Mouse (Mus musculus) midbrain, embryonic 15.5 days (tissue): Measurements from ENCODE around the gene Zcchc24. TPM values are rescaled to one million over a fixed set of nuclear protein-coding genes. Genes with fewer than 3 reads are reported as not detected.

ENCODE experiments used
- ATAC-seq: fragments of 200-750 bp; cut with Nextera tagmentation; replicated peaks from 2 replicates; pipeline ENCODE4 v1.8.0; 2017; ENCODE audit warnings: moderate TSS enrichment
- H3K27ac ChIP-seq: fragments of 300-500 bp; sonication (generic); 2 replicates; pipeline ENCODE4 v1.5.1; 2015; ENCODE audit warnings: mild to moderate bottlenecking, inconsistent platforms
- H3K27me3 ChIP-seq: fragments of 300-500 bp; sonication (generic); replicated peaks from 2 replicates; pipeline ENCODE4 v1.6.1; 2015; ENCODE audit warnings: inconsistent platforms
- H3K36me3 ChIP-seq: fragments of 300-500 bp; sonication (generic); replicated peaks from 2 replicates; pipeline ENCODE4 v1.6.1; 2015; ENCODE audit warnings: inconsistent platforms
- H3K4me1 ChIP-seq: fragments of 300-500 bp; sonication (generic); 2 replicates; pipeline ENCODE4 v1.6.1; 2015; ENCODE audit warnings: inconsistent platforms
- H3K4me2 ChIP-seq: fragments of 300-500 bp; sonication (generic); 2 replicates; pipeline ENCODE4 v1.6.1; 2015; ENCODE audit warnings: inconsistent platforms, mild to moderate bottlenecking, moderate library complexity
- H3K4me3 ChIP-seq: fragments of 300-500 bp; sonication (generic); 2 replicates; pipeline ENCODE4 v1.5.1; 2015; ENCODE audit warnings: mild to moderate bottlenecking, inconsistent platforms
- H3K9ac ChIP-seq: fragments of 300-500 bp; sonication (generic); 2 replicates; pipeline ENCODE4 v1.6.1; 2015; ENCODE audit warnings: mild to moderate bottlenecking, inconsistent platforms
- H3K9me3 ChIP-seq: fragments of 300-500 bp; sonication (generic); 2 replicates; pipeline ENCODE4 v1.6.1; 2016; ENCODE audit warnings: inconsistent platforms
- WGBS: fragments of 180-500 bp; shearing (Covaris S2); methylation state at CpG from one replicate; pipeline ENCODE4 v1.1.7; 2015; ENCODE audit warnings: mixed read lengths; 5-methylcytosine and 5-hydroxymethylcytosine counted together
- polyA plus RNA-seq: library from polyadenylated mRNA; unstranded; fragments of >200 nt; fragmentation: Nextera tagmentation; extraction: Ambion mirVana; gene quantifications from 2 replicates; pipeline ENCODE4 v1.2.1, GENCODE M21; 2015

Gene Zcchc24
- polyA plus RNA-seq, 1 experiment from 2014 or later: 12.3 TPM

DNA sequence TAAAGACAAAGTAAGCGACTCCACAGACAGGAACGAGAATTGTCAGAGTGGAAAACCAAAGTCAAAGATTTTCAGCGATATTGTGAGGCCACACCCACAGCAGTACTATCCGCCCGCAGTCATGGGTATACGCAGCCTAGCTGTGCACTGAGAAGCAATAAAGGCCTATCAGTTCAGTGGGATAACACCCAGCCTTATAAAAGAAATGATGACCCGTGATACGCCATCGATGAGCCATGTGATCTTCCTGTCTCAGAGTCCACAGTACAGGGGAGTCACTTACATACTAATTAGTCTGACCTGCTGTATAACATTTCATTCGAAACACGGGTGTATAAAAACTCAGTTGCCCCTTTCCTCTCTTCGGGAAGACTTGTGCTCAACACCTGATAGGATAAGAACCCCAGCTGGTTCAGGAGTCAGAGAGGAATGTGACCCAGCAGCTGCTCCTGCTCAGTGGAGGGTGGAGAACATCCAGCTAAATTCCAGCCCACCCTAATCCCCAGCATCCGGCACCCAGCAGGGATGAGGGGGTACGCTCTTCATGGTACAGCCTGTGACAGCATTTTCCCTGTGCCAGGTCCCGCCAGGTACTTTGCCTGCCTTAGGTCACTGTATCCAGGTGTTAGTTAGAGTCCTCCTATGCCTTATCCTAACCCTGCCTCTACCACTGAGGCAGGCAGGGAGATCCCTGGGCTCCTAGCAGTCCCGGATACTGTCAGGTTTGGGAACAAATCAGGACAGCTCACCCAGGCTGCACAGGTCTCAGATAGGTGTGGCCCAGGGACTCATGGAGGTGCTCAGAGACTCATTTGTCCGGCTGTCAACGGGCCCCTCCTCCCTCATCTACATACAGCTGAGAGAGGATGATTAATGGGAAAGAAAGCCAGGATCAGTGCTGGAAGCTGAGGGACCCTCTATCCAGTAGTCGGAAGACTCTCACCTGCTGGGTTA is 14.0 kb downstream of the Zcchc24 start:
- 38% methylated on average over 19 of the region's 19 CpGs for WGBS
- no peak overlapping the region for H3K27ac ChIP-seq
- no peak overlapping the region for H3K9ac ChIP-seq
- no peaks in the 10 kb centered on the region for H3K36me3 ChIP-seq
- ATAC-seq: no peak
- H3K27me3 ChIP-seq: no peaks in the 10 kb centered on the region
- H3K4me2 ChIP-seq: no peak overlapping the region
- no peak overlapping the region for H3K4me3 ChIP-seq
- H3K4me1 ChIP-seq: peaks cover 12% of the 10 kb centered on the region; the same call in 1 of the 2 replicates
- no peaks in the 10 kb centered on the region for H3K9me3 ChIP-seq

DNA sequence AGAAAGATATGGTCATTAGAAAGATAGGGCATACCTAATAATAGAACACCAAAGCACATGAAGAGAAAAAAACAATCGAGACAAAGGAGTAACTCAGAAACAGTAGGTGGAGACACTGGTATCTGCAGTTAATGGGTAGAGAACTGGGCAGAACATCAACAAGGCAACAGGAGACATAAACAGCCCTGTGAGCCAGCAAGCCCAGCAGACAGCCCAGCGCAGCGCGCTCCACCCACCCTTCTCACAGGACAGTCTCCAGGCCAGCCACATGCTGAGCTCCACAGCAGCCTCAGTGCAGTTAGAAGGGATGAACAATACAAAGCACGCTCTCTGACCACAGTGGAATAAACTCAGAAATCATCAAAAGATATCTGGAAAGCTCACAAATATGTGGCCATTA is 15.8 kb downstream of the Zcchc24 start:
- no peak for ATAC-seq
- WGBS: 37% methylated on average over 5 of the region's 5 CpGs
- Histone ChIP-seq H3K36me3 (no peaks in the 10 kb centered on the region), H3K27me3 (no peaks in the 10 kb centered on the region), H3K4me1 (peaks cover 12% of the 10 kb centered on the region; the same call in 1 of the 2 replicates), H3K4me3 (no peak overlapping the region), H3K9ac (no peak overlapping the region), H3K27ac (no peak overlapping the region), H3K9me3 (no peaks in the 10 kb centered on the region), H3K4me2 (no peak overlapping the region)

DNA sequence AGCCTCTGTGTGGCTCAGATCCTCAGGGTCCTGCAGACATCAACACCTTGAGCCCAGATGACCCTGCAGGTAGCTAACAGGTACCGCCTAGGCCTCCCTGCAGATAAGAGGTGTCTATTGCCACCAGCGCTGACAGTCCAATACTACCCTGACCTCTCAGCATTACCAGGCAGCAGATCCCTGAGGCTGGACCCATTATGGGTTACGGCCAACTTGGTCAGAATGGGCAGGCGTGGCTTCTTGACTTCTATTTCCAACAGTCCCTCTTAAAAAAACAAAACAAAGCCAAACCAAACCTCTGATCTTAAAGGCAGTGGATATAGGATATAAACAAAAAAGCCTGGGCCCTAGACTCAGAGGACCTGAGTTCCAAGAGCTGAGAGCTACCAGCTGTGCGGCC is 17.8 kb downstream of the Zcchc24 start:
- Histone ChIP-seq H3K4me2 (no peak overlapping the region), H3K4me3 (no peak overlapping the region), H3K36me3 (no peaks in the 10 kb centered on the region), H3K27ac (no peak overlapping the region), H3K9me3 (no peaks in the 10 kb centered on the region), H3K27me3 (no peaks in the 10 kb centered on the region), H3K4me1 (peaks cover 6% of the 10 kb centered on the region; the same call in 1 of the 2 replicates), H3K9ac (no peak overlapping the region)
- ATAC-seq: no peak
- WGBS: 93% methylated on average over 5 of the region's 5 CpGs

DNA sequence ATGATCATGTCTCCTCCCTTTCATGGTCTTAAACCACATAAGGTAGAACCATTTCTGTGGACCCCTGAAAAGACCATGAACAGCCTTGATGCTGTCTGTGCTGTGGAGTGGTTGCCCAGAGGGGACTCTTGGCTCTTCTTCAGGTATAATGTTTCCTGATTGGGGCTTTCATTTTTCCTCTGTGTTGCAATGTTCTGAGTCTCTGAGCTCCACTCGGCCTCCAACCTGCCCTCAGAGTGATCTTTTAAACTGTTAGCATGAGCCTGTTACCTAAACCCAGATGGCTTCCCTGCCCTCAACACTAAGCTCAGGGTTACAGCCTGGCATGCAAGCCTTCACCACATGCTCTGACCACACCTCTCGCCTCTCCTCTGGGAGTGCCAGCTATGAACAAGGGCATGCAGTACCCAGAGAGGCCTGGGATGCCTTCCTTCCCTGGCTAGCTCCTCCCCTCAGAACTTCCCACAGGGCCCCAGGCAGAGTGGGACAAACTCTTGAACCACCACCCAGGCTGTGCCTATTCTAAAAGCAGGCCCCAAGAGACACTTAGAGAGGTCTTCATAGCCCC is 18.3 kb downstream of the Zcchc24 start:
- no peaks in the 10 kb centered on the region for H3K36me3 ChIP-seq
- no peak overlapping the region for H3K4me2 ChIP-seq
- H3K27ac ChIP-seq: no peak overlapping the region
- no peak overlapping the region for H3K4me3 ChIP-seq
- H3K27me3 ChIP-seq: no peaks in the 10 kb centered on the region
- no peak overlapping the region for H3K9ac ChIP-seq
- WGBS: 84% methylated on average over 2 of the region's 2 CpGs
- H3K4me1 ChIP-seq: peaks cover 2% of the 10 kb centered on the region; the same call in 1 of the 2 replicates
- no peaks in the 10 kb centered on the region for H3K9me3 ChIP-seq
- no peak for ATAC-seq

DNA sequence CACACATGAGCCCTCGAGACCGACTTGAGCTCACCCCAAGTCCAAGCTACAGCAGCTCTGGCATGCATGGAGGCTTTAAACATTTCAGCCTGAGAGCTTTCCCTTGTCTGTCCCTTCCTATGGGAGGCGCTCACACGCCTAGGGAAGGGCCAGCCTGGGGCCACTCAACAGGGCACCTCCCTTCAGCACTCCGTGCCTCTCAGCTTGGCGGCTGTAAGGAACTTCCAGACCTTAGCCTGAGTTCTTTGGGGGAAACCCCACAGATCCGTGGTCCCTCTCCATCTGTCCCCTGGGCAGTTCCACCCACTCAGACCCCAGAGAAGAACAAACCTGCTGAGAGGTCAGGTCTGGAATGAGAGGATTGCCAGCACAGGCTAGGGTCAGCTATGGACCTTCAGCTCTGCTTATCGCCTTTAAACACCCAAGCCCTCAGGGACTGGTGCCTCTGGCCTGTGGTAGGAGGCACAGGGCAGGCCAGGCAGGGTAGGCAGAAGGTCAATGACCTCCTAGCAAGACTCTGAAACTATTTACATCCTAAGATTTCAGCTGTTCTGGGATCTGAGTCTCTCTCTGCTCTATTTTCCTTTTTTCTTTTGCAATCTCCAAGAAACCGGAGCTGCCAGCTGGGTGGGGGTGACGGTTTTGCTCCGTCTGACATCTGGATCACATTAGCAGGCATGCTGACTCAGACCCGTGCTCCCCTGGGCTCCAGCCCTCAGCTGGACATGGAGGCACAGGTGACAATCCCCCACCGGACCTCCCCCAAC is 19.5 kb downstream of the Zcchc24 start:
- no peak overlapping the region for H3K4me2 ChIP-seq
- no peak for ATAC-seq
- no peaks in the 10 kb centered on the region for H3K4me1 ChIP-seq
- no peaks in the 10 kb centered on the region for H3K27me3 ChIP-seq
- no peak overlapping the region for H3K4me3 ChIP-seq
- no peaks in the 10 kb centered on the region for H3K9me3 ChIP-seq
- WGBS: 51% methylated on average over 13 of the region's 13 CpGs
- H3K27ac ChIP-seq: no peak overlapping the region
- no peaks in the 10 kb centered on the region for H3K36me3 ChIP-seq
- H3K9ac ChIP-seq: no peak overlapping the region

DNA sequence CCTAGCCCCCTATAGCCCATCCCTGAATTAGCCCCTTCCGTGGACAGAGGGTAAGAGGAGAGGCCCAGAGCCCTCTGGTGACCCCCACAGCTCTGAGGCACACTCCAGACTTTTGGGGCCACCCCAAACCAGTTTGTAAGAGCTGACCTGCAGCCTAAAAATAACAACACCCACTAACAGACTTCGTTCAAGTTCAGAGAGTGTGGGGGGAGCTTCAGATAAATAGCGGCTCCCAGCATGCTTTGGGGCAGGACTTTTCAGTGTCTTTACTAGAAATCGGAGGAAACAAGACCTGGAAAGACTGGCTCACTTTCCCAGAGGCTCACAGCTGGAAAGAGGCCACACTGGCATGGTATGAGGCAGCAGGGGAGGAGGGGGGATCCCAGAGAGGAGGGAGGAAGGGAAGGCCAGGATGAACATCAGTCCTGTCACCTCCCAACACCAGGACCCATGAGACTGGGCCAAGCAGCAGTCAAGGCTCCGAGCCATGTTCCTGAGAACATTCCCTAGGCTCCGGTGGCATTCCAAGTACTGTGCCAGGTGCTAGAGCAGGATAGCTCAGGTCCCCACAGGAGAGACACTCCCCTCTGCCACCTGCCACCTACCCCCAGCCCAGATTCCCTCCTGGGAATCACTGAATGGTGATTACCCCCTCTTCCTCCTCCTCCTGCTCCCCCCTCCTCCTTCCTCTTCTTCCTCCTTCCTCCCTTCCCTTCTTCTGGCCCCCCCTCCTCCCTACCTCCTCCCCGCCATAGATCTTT is 20.7 kb downstream of the Zcchc24 start:
- Histone ChIP-seq H3K9me3 (no peaks in the 10 kb centered on the region), H3K9ac (no peak overlapping the region), H3K4me1 (no peaks in the 10 kb centered on the region), H3K27ac (no peak overlapping the region), H3K36me3 (no peaks in the 10 kb centered on the region), H3K4me3 (no peak overlapping the region), H3K4me2 (no peak overlapping the region), H3K27me3 (no peaks in the 10 kb centered on the region)
- WGBS: 75% methylated on average over 7 of the region's 7 CpGs
- ATAC-seq: no peak

DNA sequence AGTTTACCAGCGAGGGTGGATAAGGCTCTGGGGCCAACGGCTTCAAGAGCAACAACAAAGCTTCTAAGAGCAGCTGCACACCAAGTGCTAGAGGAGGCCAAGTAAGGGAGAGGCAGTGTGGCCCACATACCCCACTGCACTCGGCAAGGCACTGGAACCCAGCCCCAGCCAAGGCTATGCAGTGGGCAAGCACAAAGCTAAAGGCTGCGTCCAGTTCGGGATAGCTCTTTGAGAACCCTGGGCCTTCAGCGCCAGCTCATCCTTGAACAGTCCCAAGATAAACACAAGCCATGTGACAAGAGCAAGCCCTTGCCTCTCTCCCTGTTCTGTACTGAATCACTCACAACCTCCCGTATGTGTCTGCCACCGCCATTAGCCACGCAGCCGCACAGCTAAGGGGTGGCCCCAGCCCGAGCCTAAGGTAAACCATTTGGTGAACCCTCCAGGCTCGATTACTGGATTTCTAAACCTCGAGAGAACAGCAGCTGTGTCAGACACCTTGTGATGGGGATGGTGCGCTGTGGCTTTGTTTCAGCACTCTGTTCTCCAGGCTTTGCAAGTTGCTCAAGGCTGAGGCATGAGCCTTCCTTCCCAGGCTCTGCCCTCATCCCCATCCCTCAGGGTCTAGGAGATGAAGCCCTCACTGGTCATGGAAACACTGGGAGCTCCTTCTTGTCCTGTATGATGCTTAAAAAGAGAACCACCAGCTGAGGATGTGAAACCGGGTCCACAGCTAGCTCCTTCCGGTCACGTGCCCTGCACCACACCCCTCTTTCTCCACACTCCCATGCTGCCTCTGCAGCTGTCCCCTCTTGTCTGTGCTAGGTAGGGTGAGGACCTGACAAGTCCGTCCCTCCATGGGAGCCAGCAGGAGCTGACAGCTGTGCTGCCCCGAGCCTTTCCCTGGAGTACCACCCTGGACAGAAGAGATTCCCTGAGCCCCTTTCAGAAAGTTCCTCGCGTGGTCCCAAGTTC is 21.6 kb downstream of the Zcchc24 start:
- no peak overlapping the region for H3K9ac ChIP-seq
- H3K4me2 ChIP-seq: no peak overlapping the region
- 83% methylated on average over 21 of the region's 21 CpGs for WGBS
- no peak overlapping the region for H3K4me3 ChIP-seq
- no peak overlapping the region for H3K27ac ChIP-seq
- H3K27me3 ChIP-seq: no peaks in the 10 kb centered on the region
- H3K9me3 ChIP-seq: no peaks in the 10 kb centered on the region
- no peaks in the 10 kb centered on the region for H3K4me1 ChIP-seq
- ATAC-seq: no peak
- H3K36me3 ChIP-seq: no peaks in the 10 kb centered on the region

DNA sequence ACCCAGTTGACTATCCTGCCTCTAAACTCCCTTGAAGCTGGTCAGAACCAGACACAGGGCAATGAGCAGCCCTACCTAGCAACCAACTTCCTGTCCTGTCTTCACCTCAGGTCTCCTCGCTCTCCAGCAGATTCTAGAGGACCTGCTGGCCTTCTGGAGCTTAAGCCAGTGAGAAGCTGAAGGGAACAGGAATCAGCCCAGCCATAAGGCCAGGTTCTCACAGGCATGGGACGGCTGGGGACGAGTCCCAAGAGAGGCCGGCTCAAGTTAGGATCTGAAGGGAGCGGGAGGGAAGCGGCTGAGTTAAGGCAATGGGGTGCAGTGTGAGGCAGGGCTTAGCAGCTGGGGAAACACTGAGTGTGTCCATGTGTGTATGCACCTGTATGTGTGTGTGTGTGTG is 22.5 kb downstream of the Zcchc24 start:
- no peaks in the 10 kb centered on the region for H3K4me1 ChIP-seq
- H3K9me3 ChIP-seq: no peaks in the 10 kb centered on the region
- H3K9ac ChIP-seq: no peak overlapping the region
- H3K27ac ChIP-seq: no peak overlapping the region
- 87% methylated on average over 6 of the region's 6 CpGs for WGBS
- H3K27me3 ChIP-seq: no peaks in the 10 kb centered on the region
- no peak overlapping the region for H3K4me2 ChIP-seq
- no peak overlapping the region for H3K4me3 ChIP-seq
- H3K36me3 ChIP-seq: no peaks in the 10 kb centered on the region
- ATAC-seq: no peak

DNA sequence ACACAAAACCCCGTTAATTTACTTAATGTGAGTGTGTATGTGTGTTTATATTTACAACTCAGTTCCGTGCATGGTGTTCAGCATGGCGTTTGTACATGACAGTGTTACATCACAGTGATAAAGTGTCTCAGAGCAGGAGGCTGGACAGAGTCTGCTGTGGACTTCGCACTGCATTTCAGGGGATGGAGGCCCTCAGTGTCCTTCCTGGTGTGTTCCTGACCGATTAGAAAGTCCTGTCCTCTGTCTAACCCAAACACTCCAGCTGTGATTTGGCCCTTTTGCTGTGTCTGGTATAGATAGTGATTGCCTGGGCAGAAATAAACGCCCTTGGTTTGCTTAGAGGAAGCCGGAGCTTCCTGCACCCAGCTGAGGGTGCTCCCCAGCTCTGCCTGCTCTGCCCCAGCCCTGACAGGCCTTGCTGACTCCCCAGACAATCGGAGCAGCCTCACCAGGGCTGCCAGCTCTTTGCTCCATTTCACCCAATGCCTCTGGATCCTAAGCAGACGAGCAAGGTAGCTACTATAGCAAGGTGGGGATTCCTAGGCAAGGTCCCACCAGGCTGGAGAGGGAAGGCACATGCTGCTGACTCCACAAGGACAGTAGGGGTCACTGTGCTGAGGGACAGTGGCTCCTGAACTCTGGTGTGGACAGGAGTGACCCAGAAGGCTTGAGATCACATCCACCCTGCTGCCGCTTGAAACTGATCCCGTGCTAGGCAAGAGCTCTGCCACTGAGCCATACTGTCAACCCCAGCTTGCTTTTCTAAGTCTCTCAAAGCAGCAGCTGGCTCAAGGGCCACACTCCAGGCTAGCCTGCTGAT is 23.3 kb downstream of the Zcchc24 start:
- WGBS: 73% methylated on average over 11 of the region's 11 CpGs
- Histone ChIP-seq H3K4me3 (no peak overlapping the region), H3K27me3 (no peaks in the 10 kb centered on the region), H3K4me1 (no peaks in the 10 kb centered on the region), H3K9me3 (no peaks in the 10 kb centered on the region), H3K36me3 (no peaks in the 10 kb centered on the region), H3K27ac (no peak overlapping the region), H3K4me2 (no peak overlapping the region), H3K9ac (no peak overlapping the region)
- no peak for ATAC-seq

DNA sequence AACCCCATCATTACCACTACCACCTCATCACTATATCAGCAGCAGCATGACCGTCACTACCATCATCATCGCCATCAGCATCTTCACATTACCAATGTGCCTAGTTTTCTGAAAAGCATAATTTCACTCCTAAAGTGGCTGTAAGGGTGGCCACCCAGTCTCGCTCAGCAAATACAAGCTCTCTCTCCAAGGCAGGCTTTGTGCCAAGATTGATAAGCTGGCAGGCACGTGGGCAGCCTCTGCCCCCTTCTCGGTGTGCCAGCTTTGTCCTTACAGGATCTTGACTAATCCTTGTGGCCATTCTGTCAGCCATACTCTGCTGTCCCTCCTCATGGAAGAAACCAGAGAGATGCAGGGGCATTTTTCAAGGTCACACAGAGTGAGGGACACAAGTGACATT is 25.9 kb downstream of the Zcchc24 start:
- Histone ChIP-seq H3K9ac (no peak overlapping the region), H3K36me3 (no peaks in the 10 kb centered on the region), H3K9me3 (no peaks in the 10 kb centered on the region), H3K4me2 (no peak overlapping the region), H3K27ac (no peak overlapping the region), H3K4me1 (0 out of 2 replicates have a peak, but pooled peaks cover 5% of the 10 kb centered on the region), H3K27me3 (no peaks in the 10 kb centered on the region), H3K4me3 (no peak overlapping the region)
- no peak for ATAC-seq
- WGBS: 83% methylated on average over 5 of the region's 5 CpGs
